Mouse (Mus musculus) CH12.LX (cell line): ENCODE results near the gene Dclk1. TPM values are rescaled to one million over a fixed set of nuclear protein-coding genes. Genes with fewer than 3 reads are reported as not detected.

Experiments
- DNase-seq: peaks from one replicate; pipeline ENCODE4 v3.0.0-alpha.2; 2013; ENCODE audit errors: extremely low read depth
- H3K27ac ChIP-seq: 2 replicates; pipeline ENCODE4 v1.5.1; 2012; ENCODE audit warnings: low read depth, mild to moderate bottlenecking, control low read depth, moderate library complexity; ENCODE audit not compliant: insufficient read depth
- H3K27me3 ChIP-seq: replicated peaks from 2 replicates; pipeline ENCODE3; 2012; ENCODE audit warnings: inconsistent platforms
- H3K36me3 ChIP-seq, 2 experiments: replicated peaks in 1 of 2; 2 replicates each; pipeline versions ENCODE3 to v1.6.1; 2012; ENCODE audit warnings: inconsistent platforms in 1 of 2, low read length in 1 of 2, mild to moderate bottlenecking in 1 of 2, mixed read lengths in 1 of 2, moderate library complexity in 1 of 2; ENCODE audit not compliant: control insufficient read depth in 1 of 2, insufficient read depth in 1 of 2
- H3K4me1 ChIP-seq, 2 experiments: 2 replicates each; pipeline ENCODE4 v1.6.1; 2012; ENCODE audit warnings: inconsistent platforms in 1 of 2, moderate library complexity in 1 of 2; ENCODE audit not compliant: insufficient read depth in 2 of 2, control insufficient read depth in 1 of 2
- H3K4me2 ChIP-seq: 2 replicates; pipeline ENCODE4 v1.6.1; 2012; ENCODE audit warnings: low read depth, mild to moderate bottlenecking, control low read depth; ENCODE audit not compliant: poor library complexity, insufficient read depth, severe bottlenecking
- H3K4me3 ChIP-seq, 3 experiments: fragments of 150-350 bp in 1 of 3; sonication (generic) in 1 of 3; replicated peaks in 1 of 3; 2 replicates each; pipeline versions ENCODE3 to v1.5.1; 2011 to 2012; ENCODE audit warnings: low read depth in 2 of 3, low read length in 2 of 3, mild to moderate bottlenecking in 2 of 3, moderate library complexity in 2 of 3, control low read depth in 1 of 3, improper control_type of control experiment in 1 of 3, inconsistent platforms in 1 of 3, mixed read lengths in 1 of 3; ENCODE audit not compliant: poor library complexity in 1 of 3
- H3K79me2 ChIP-seq: replicated peaks from 2 replicates; pipeline ENCODE4 v1.6.1; 2012; ENCODE audit warnings: mild to moderate bottlenecking, moderate library complexity; ENCODE audit not compliant: control insufficient read depth, poor library complexity, insufficient read depth, severe bottlenecking; ENCODE audit errors: extremely low read depth
- H3K9ac ChIP-seq: 2 replicates; pipeline ENCODE4 v1.6.1; 2012; ENCODE audit warnings: low read depth, mild to moderate bottlenecking, control low read depth, moderate library complexity; ENCODE audit not compliant: insufficient read depth
- H3K9me3 ChIP-seq: replicated peaks from 2 replicates; pipeline ENCODE3; 2012; ENCODE audit warnings: low read length, inconsistent platforms, mixed read lengths
- BHLHE40 ChIP-seq: IDR thresholded peaks from 2 replicates; pipeline ENCODE4 v1.6.1; 2011; ENCODE audit warnings: mild to moderate bottlenecking, low read depth, low read length, improper control_type of control experiment
- CHD1 ChIP-seq: IDR thresholded peaks from 2 replicates; pipeline ENCODE4 v1.6.1; 2012; ENCODE audit warnings: low read depth, low read length, improper control_type of control experiment, inconsistent platforms
- CHD2 ChIP-seq: IDR thresholded peaks from 2 replicates; pipeline ENCODE4 v1.6.1; 2011; ENCODE audit warnings: low read length, improper control_type of control experiment
- CTCF ChIP-seq, 2 experiments: IDR thresholded peaks in 1 of 2; conservative IDR thresholded peaks in 1 of 2; 2 replicates each; pipeline ENCODE4 v1.5.1; 2011 to 2012; ENCODE audit warnings: low read depth in 2 of 2, low read length in 2 of 2, improper control_type of control experiment in 1 of 2, inconsistent platforms in 1 of 2, mild to moderate bottlenecking in 1 of 2, moderate library complexity in 1 of 2
- ELF1 ChIP-seq: IDR thresholded peaks from 2 replicates; pipeline ENCODE4 v1.6.1; 2014; ENCODE audit warnings: low read depth, mild to moderate bottlenecking, inconsistent platforms, low read length, improper control_type of control experiment
- GABPA ChIP-seq: IDR thresholded peaks from 2 replicates; pipeline ENCODE4 v1.6.1; 2012; ENCODE audit warnings: low read depth, low read length, improper control_type of control experiment, inconsistent platforms; ENCODE audit not compliant: insufficient replicate concordance
- HCFC1 ChIP-seq: IDR thresholded peaks from 2 replicates; pipeline ENCODE4 v1.6.1; 2012; ENCODE audit warnings: low read depth, mild to moderate bottlenecking, inconsistent platforms, low read length, improper control_type of control experiment
- IRF4 ChIP-seq: IDR thresholded peaks from 2 replicates; pipeline ENCODE4 v1.6.1; 2014; ENCODE audit warnings: low read depth, mild to moderate bottlenecking, inconsistent platforms, low read length, improper control_type of control experiment
- JUN ChIP-seq: IDR thresholded peaks from 2 replicates; pipeline ENCODE4 v1.6.1; 2011; ENCODE audit warnings: low read depth, mild to moderate bottlenecking, low read length, improper control_type of control experiment, moderate library complexity; ENCODE audit not compliant: insufficient read depth
- JUND ChIP-seq: conservative IDR thresholded peaks from 2 replicates; pipeline ENCODE4 v1.6.1; 2011; ENCODE audit warnings: low read depth, low read length, improper control_type of control experiment
- KAT2A ChIP-seq: IDR thresholded peaks from 2 replicates; pipeline ENCODE4 v1.6.1; 2012; ENCODE audit warnings: low read length, improper control_type of control experiment, inconsistent platforms; ENCODE audit not compliant: insufficient replicate concordance
- MAFK ChIP-seq: IDR thresholded peaks from 2 replicates; pipeline ENCODE4 v1.6.1; 2011; ENCODE audit warnings: low read length, improper control_type of control experiment; ENCODE audit not compliant: insufficient replicate concordance
- MEF2A ChIP-seq: IDR thresholded peaks from 2 replicates; pipeline ENCODE4 v1.6.1; 2014; ENCODE audit warnings: low read depth, mild to moderate bottlenecking, inconsistent platforms, low read length, improper control_type of control experiment, borderline replicate concordance
- MXI1 ChIP-seq: IDR thresholded peaks from 2 replicates; pipeline ENCODE4 v1.6.1; 2011; ENCODE audit warnings: mild to moderate bottlenecking, low read depth, low read length, improper control_type of control experiment
- MYC ChIP-seq: IDR thresholded peaks from 2 replicates; pipeline ENCODE4 v1.6.1; 2011; ENCODE audit warnings: low read depth, mild to moderate bottlenecking, improper control_type of control experiment, low read length
- NELFE ChIP-seq: IDR thresholded peaks from 2 replicates; pipeline ENCODE4 v1.6.1; 2011; ENCODE audit warnings: low read depth, low read length, improper control_type of control experiment
- NRF1 ChIP-seq: IDR thresholded peaks from 2 replicates; pipeline ENCODE4 v1.6.1; 2014; ENCODE audit warnings: low read depth, mild to moderate bottlenecking, inconsistent platforms, low read length, improper control_type of control experiment, moderate library complexity
- PAX5 ChIP-seq: IDR thresholded peaks from 2 replicates; pipeline ENCODE4 v1.6.1; 2012; ENCODE audit warnings: low read length, inconsistent platforms, mixed read lengths
- POLR2A ChIP-seq: IDR thresholded peaks from 2 replicates; pipeline ENCODE4 v1.6.1; 2011; ENCODE audit warnings: low read depth, mild to moderate bottlenecking, improper control_type of control experiment, low read length
- POLR2AphosphoS2 ChIP-seq: IDR thresholded peaks from 2 replicates; pipeline ENCODE4 v1.6.1; 2011; ENCODE audit warnings: low read depth, low read length, improper control_type of control experiment
- RCOR1 ChIP-seq: conservative IDR thresholded peaks from 2 replicates; pipeline ENCODE4 v1.6.1; 2012; ENCODE audit warnings: low read depth, mild to moderate bottlenecking, inconsistent platforms, low read length, improper control_type of control experiment
- SIN3A ChIP-seq: IDR thresholded peaks from 2 replicates; pipeline ENCODE4 v1.6.1; 2012; ENCODE audit warnings: low read length, improper control_type of control experiment, inconsistent platforms
- SMC3 ChIP-seq: IDR thresholded peaks from 2 replicates; pipeline ENCODE4 v1.6.1; 2011; ENCODE audit warnings: low read depth, low read length, improper control_type of control experiment
- TBP ChIP-seq: conservative IDR thresholded peaks from 2 replicates; pipeline ENCODE4 v1.6.1; 2011; ENCODE audit warnings: low read depth, low read length, improper control_type of control experiment
- TCF12 ChIP-seq: IDR thresholded peaks from 2 replicates; pipeline ENCODE4 v1.6.1; 2014; ENCODE audit warnings: low read depth, mild to moderate bottlenecking, inconsistent platforms, low read length, improper control_type of control experiment
- UBTF ChIP-seq: IDR thresholded peaks from 2 replicates; pipeline ENCODE4 v1.6.1; 2012; ENCODE audit warnings: low read depth, mild to moderate bottlenecking, inconsistent platforms, low read length, improper control_type of control experiment, moderate library complexity
- USF1 ChIP-seq: IDR thresholded peaks from 2 replicates; pipeline ENCODE4 v1.6.1; 2014; ENCODE audit warnings: low read depth, mild to moderate bottlenecking, inconsistent platforms, low read length, improper control_type of control experiment
- ZC3H11A ChIP-seq: IDR thresholded peaks from 2 replicates; pipeline ENCODE4 v1.6.1; 2012; ENCODE audit warnings: low read depth, mild to moderate bottlenecking, inconsistent platforms, low read length, improper control_type of control experiment
- ZMIZ1 ChIP-seq: IDR thresholded peaks from 2 replicates; pipeline ENCODE4 v1.6.1; 2012; ENCODE audit warnings: low read depth, mild to moderate bottlenecking, inconsistent platforms, low read length, improper control_type of control experiment
- dilution Hi-C: fragments of 300-500 bp; cut with MboI; formaldehyde crosslinking; loops from 2 replicates; pipeline ENCODE4 v1.14.3; 2020; ENCODE audit warnings: low sequenced_read_pairs; ENCODE audit not compliant: extremely low pct_unique_long_range_greater_than_20kb, extremely low pct_ligation_motif_present
- in situ Hi-C: fragments of 300-500 bp; cut with MboI; formaldehyde crosslinking; loops from 3 replicates; pipeline ENCODE4 v1.14.3; 2019; ENCODE audit warnings: low sequenced_read_pairs, low pct_ligation_motif_present, low pct_unique_long_range_greater_than_20kb, mixed read lengths
- polyA plus RNA-seq: library from polyadenylated mRNA; unstranded; fragments of >175 nt; gene quantifications from 2 replicates; pipeline ENCODE4 v1.2.1, GENCODE M21; 2012; ENCODE audit warnings: low read depth; ENCODE audit not compliant: insufficient read length
- total RNA-seq, 2 experiments: library from RNA; depleted of rRNA; stranded (reverse); fragments of 300-350 nt in 1 of 2; fragments of >200 nt in 1 of 2; gene quantifications; 2 replicates each; pipeline ENCODE4 v1.2.3; 2012 to 2014

Dclk1 gene
- total and polyA plus RNA-seq, 3 experiments: not detected

GRCm38 (mm10) chr3:55194792-55195191 is 47.4 kb upstream of the Dclk1 start:
- Histone ChIP-seq H3K36me3 (no peaks in the 10 kb centered on the region), H3K4me2 (no peak overlapping the region), H3K9ac (no peak overlapping the region), H3K79me2 (no peaks in the 10 kb centered on the region), H3K27ac (no peak overlapping the region), H3K27me3 (no peaks in the 10 kb centered on the region), H3K9me3 (peaks cover 8% of the 10 kb centered on the region), H3K4me1 (no peaks in the 10 kb centered on the region), H3K4me3 (no peak overlapping the region)
- dilution Hi-C loops: no loop called here
- DNase-seq: no peak
- in situ Hi-C loops: no loop called here
- no peak for TF ChIP-seq TCF12
- TF ChIP-seq MYC: no peak
- no peak for TF ChIP-seq NELFE
- no peak for TF ChIP-seq SIN3A
- no peak for TF ChIP-seq BHLHE40
- TF ChIP-seq POLR2AphosphoS2: no peak
- no peak for TF ChIP-seq HCFC1
- no peak for TF ChIP-seq CTCF (conservative IDR thresholded peaks at IDR 0.05 in 1 of 2, IDR thresholded peaks at IDR 0.05 in 1 of 2; ENCODE audit: low read depth in 2 of 2, low read length in 2 of 2)
- no peak for TF ChIP-seq IRF4
- TF ChIP-seq MAFK: no peak
- no peak for TF ChIP-seq SMC3
- no peak for TF ChIP-seq ZMIZ1

GRCm38 (mm10) chr3:55195581-55196327 is 46.4 kb upstream of the Dclk1 start:
- in situ Hi-C loops: no loop called here
- Histone ChIP-seq H3K9ac (no peak overlapping the region), H3K79me2 (no peaks in the 10 kb centered on the region), H3K9me3 (peaks cover 8% of the 10 kb centered on the region)
- dilution Hi-C loops: no loop called here
- TF ChIP-seq KAT2A: no peak
- TF ChIP-seq JUND: no peak
- no peak for TF ChIP-seq TBP
- TF ChIP-seq USF1: no peak
- TF ChIP-seq NRF1: no peak
- TF ChIP-seq HCFC1: no peak
- TF ChIP-seq ZC3H11A: no peak
- TF ChIP-seq UBTF: no peak
- no peak for TF ChIP-seq JUN
- no peak for TF ChIP-seq ELF1
- no peak for TF ChIP-seq RCOR1
- no peak for TF ChIP-seq CHD2
- TF ChIP-seq MXI1: no peak
- TF ChIP-seq CHD1: no peak
- TF ChIP-seq GABPA: no peak
- TF ChIP-seq NELFE: no peak
- no peak for TF ChIP-seq TCF12
- no peak for TF ChIP-seq MEF2A
- no peak for TF ChIP-seq PAX5
- TF ChIP-seq POLR2A: no peak
- TF ChIP-seq, all 38 proteins: peak for 0
- Histone ChIP-seq H3K27me3 (no peaks in the 10 kb centered on the region), H3K4me3 (no peak overlapping the region), H3K36me3 (no peaks in the 10 kb centered on the region), H3K4me2 (no peak overlapping the region), H3K4me1 (no peaks in the 10 kb centered on the region), H3K27ac (no peak overlapping the region)
- no peak for DNase-seq
